Mouse (Mus musculus) heart, adult 2 months (tissue): ENCODE measurements at regions not wholly inside any gene's neighbourhood (a gene's known extent, or its start where the extent isn't known, plus 50 kb on each side); places are given as distances from the start of the nearest gene placed in this dataset.

ENCODE experiments used
- CTCF ChIP-seq: fragments of 200-600 bp; IDR thresholded peaks from 2 replicates; pipeline ENCODE4 v1.8.1; 2022; ENCODE audit warnings: antibody characterized with exemption, mild to moderate bottlenecking, moderate library complexity
- POLR2A ChIP-seq: fragments of 200-500 bp; IDR thresholded peaks from 2 replicates; pipeline ENCODE4 v1.6.1; 2011; ENCODE audit warnings: mild to moderate bottlenecking, low read depth, low read length, control low read depth; ENCODE audit not compliant: insufficient read depth

GRCm38 (mm10) chr11:45745941-45746340, 105.9 kb upstream of the Clint1 start:
- TF ChIP-seq CTCF (no peak), POLR2A (no peak)
